Mouse (Mus musculus) limb, embryonic 14.5 days (tissue): ENCODE measurements around the gene Procr. TPM values are rescaled to one million over a fixed set of nuclear protein-coding genes. Genes with fewer than 3 reads are reported as not detected.

Source experiments
- ATAC-seq: fragments of 200-750 bp; cut with Nextera tagmentation; 2 replicates; pipeline ENCODE4 v1.8.0; 2017; ENCODE audit warnings: low read depth, moderate number of reproducible peaks, moderate TSS enrichment; ENCODE audit not compliant: low FRiP score
- DNase-seq: peaks from one replicate; pipeline ENCODE4 v3.0.0-alpha.2; 2015; ENCODE audit warnings: low spot score
- H3K27ac ChIP-seq: fragments of 300-500 bp; sonication (generic); replicated peaks from 2 replicates; pipeline ENCODE4 v1.5.1; 2014; ENCODE audit warnings: low read depth, mild to moderate bottlenecking, low read length, moderate library complexity, mixed read lengths
- H3K27me3 ChIP-seq: fragments of 300-500 bp; sonication (generic); 2 replicates; pipeline ENCODE4 v1.6.1; 2014; ENCODE audit warnings: low read length, mixed read lengths; ENCODE audit not compliant: control insufficient read depth, insufficient read depth
- H3K36me3 ChIP-seq: fragments of 300-500 bp; sonication (generic); 2 replicates; pipeline ENCODE4 v1.6.1; 2014; ENCODE audit warnings: mild to moderate bottlenecking, low read length, moderate library complexity, mixed read lengths; ENCODE audit not compliant: control insufficient read depth, insufficient read depth
- H3K4me1 ChIP-seq: fragments of 300-500 bp; sonication (generic); 2 replicates; pipeline ENCODE4 v1.6.1; 2014; ENCODE audit warnings: antibody characterized with exemption, low read length, mixed read lengths; ENCODE audit not compliant: control insufficient read depth, insufficient read depth
- H3K4me2 ChIP-seq: fragments of 300-500 bp; sonication (generic); replicated peaks from 2 replicates; pipeline ENCODE4 v1.6.1; 2014; ENCODE audit warnings: low read depth, mild to moderate bottlenecking, low read length, moderate library complexity; ENCODE audit not compliant: severe bottlenecking
- H3K4me3 ChIP-seq: fragments of 300-500 bp; sonication (generic); replicated peaks from 2 replicates; pipeline ENCODE4 v1.5.1; 2014; ENCODE audit warnings: low read length
- H3K9ac ChIP-seq: fragments of 300-500 bp; sonication (generic); 2 replicates; pipeline ENCODE4 v1.6.1; 2014; ENCODE audit warnings: mild to moderate bottlenecking, low read depth, low read length, moderate library complexity; ENCODE audit not compliant: severe bottlenecking
- H3K9me3 ChIP-seq: fragments of 300-500 bp; sonication (generic); 2 replicates; pipeline ENCODE4 v1.6.1; 2016; ENCODE audit warnings: low read length; ENCODE audit not compliant: control insufficient read depth
- POLR2A ChIP-seq: fragments of 200-500 bp; IDR thresholded peaks from 2 replicates; pipeline ENCODE4 v1.8.0; 2012; ENCODE audit warnings: inconsistent platforms, mild to moderate bottlenecking, moderate library complexity, borderline replicate concordance; ENCODE audit not compliant: insufficient read depth, insufficient read length; ENCODE audit errors: extremely low read depth
- WGBS: fragments of 180-500 bp; shearing (Covaris S2); extraction: QIAGEN DNeasy Blood & Tissue Kit; methylation state at CpG from one replicate; pipeline ENCODE4 v1.1.7; 2014; 5-methylcytosine and 5-hydroxymethylcytosine counted together
- polyA plus RNA-seq, 2 experiments: library from polyadenylated mRNA; depleted of rRNA in 1 of 2; stranded (reverse) in 1 of 2; unstranded in 1 of 2; fragments of >200 nt; fragmentation: Nextera tagmentation in 1 of 2; extraction: Ambion mirVana in 1 of 2; gene quantifications; 2 replicates each; pipeline versions ENCODE4 v1.2.1 to v1.2.3; 2012 to 2014

The Procr gene
- polyA plus RNA-seq, 2 experiments, result 4.3 to 8.2 TPM

GRCm38 (mm10) chr2:155777688-155777985 is 26.7 kb downstream of the Procr start:
- ATAC-seq (no peak), DNase-seq (no peak)
- Histone ChIP-seq H3K4me3 (no peak overlapping the region), H3K27ac (no peak overlapping the region), H3K9ac (no peak overlapping the region), H3K4me2 (no peak overlapping the region), H3K4me1 (0 out of 2 replicates have a peak, but pooled peaks cover 3% of the 10 kb centered on the region), H3K9me3 (no peaks in the 10 kb centered on the region), H3K36me3 (no peaks in the 10 kb centered on the region), H3K27me3 (peaks cover 42% of the 10 kb centered on the region)
- WGBS, result 75% methylated on average over 4 of the region's 4 CpGs
- no peak for TF ChIP-seq POLR2A

- Histone ChIP-seq H3K27ac (no peak overlapping the region), H3K27me3 (peaks cover 39% of the 10 kb centered on the region), H3K36me3 (no peaks in the 10 kb centered on the region), H3K4me2 (no peak overlapping the region), H3K4me3 (no peak overlapping the region), H3K4me1 (0 out of 2 replicates have a peak, but pooled peaks cover 3% of the 10 kb centered on the region), H3K9ac (no peak overlapping the region), H3K9me3 (no peaks in the 10 kb centered on the region)
- DNase-seq (no peak), ATAC-seq (no peak)
- WGBS, result 72% methylated on average over 6 of the region's 6 CpGs
- no peak for TF ChIP-seq POLR2A
Observed at GRCm38 (mm10) chr2:155778004-155778403, 27.1 kb downstream of the Procr start.

- H3K4me1 ChIP-seq, result 0 out of 2 replicates have a peak, but pooled peaks cover 3% of the 10 kb centered on the region
- H3K27ac ChIP-seq, result no peak overlapping the region
- H3K4me2 ChIP-seq, result no peak overlapping the region
- H3K36me3 ChIP-seq, result no peaks in the 10 kb centered on the region
- WGBS, result 41% methylated on average over 7 of the region's 7 CpGs
- H3K27me3 ChIP-seq, result peaks cover 29% of the 10 kb centered on the region
- no peak overlapping the region for H3K9ac ChIP-seq
- no peak for TF ChIP-seq POLR2A
- H3K9me3 ChIP-seq, result no peaks in the 10 kb centered on the region
- DNase-seq (no peak), ATAC-seq (no peak)
- H3K4me3 ChIP-seq, result no peak overlapping the region
Observed at GRCm38 (mm10) chr2:155779066-155779465, 28.1 kb downstream of the Procr start.

GRCm38 (mm10) chr2:155779506-155779905 is 28.6 kb downstream of the Procr start:
- no peak overlapping the region for H3K9ac ChIP-seq
- H3K27me3 ChIP-seq, result peaks cover 25% of the 10 kb centered on the region
- H3K4me1 ChIP-seq, result 0 out of 2 replicates have a peak, but pooled peaks cover 3% of the 10 kb centered on the region
- no peak overlapping the region for H3K4me3 ChIP-seq
- no peaks in the 10 kb centered on the region for H3K36me3 ChIP-seq
- ATAC-seq (no peak), DNase-seq (no peak)
- WGBS, result 76% methylated on average over 3 of the region's 3 CpGs
- TF ChIP-seq POLR2A, result no peak
- no peak overlapping the region for H3K27ac ChIP-seq
- no peaks in the 10 kb centered on the region for H3K9me3 ChIP-seq
- H3K4me2 ChIP-seq, result no peak overlapping the region

GRCm38 (mm10) chr2:155784534-155784933 is 33.6 kb downstream of the Procr start:
- no peak overlapping the region for H3K27ac ChIP-seq
- 80% methylated on average over 6 of the region's 6 CpGs for WGBS
- H3K4me3 ChIP-seq, result no peak overlapping the region
- H3K9me3 ChIP-seq, result no peaks in the 10 kb centered on the region
- no peaks in the 10 kb centered on the region for H3K4me1 ChIP-seq
- H3K4me2 ChIP-seq, result no peak overlapping the region
- H3K9ac ChIP-seq, result no peak overlapping the region
- ATAC-seq (no peak), DNase-seq (no peak)
- no peaks in the 10 kb centered on the region for H3K27me3 ChIP-seq
- TF ChIP-seq POLR2A, result no peak
- no peaks in the 10 kb centered on the region for H3K36me3 ChIP-seq

- Histone ChIP-seq H3K36me3 (no peaks in the 10 kb centered on the region), H3K4me3 (no peak overlapping the region), H3K27ac (no peak overlapping the region), H3K4me2 (no peak overlapping the region), H3K27me3 (no peaks in the 10 kb centered on the region), H3K9me3 (no peaks in the 10 kb centered on the region), H3K9ac (no peak overlapping the region), H3K4me1 (no peaks in the 10 kb centered on the region)
- DNase-seq (no peak), ATAC-seq (no peak)
- no peak for TF ChIP-seq POLR2A
- 71% methylated on average over 5 of the region's 5 CpGs for WGBS
Observed at GRCm38 (mm10) chr2:155786905-155787304, 36.0 kb downstream of the Procr start.
